Mouse (Mus musculus) brain, embryonic 14.5 days (tissue): ENCODE measurements around the gene Akt3. TPM values are rescaled to one million over a fixed set of nuclear protein-coding genes. Genes with fewer than 3 reads are reported as not detected.

Experiments
- DNase-seq: peaks from one replicate; pipeline ENCODE4 v3.0.0-alpha.2; 2011; ENCODE audit warnings: low read depth
- CTCF ChIP-seq: fragments of 200-500 bp; IDR thresholded peaks from 2 replicates; pipeline ENCODE4 v1.5.1; 2012; ENCODE audit warnings: inconsistent platforms, mild to moderate bottlenecking, moderate library complexity, borderline replicate concordance; ENCODE audit not compliant: insufficient read depth, insufficient read length; ENCODE audit errors: extremely low read depth
- POLR2A ChIP-seq: fragments of 200-500 bp; IDR thresholded peaks from 2 replicates; pipeline ENCODE4 v1.6.1; 2012; ENCODE audit warnings: mild to moderate bottlenecking, inconsistent platforms, borderline replicate concordance; ENCODE audit not compliant: poor library complexity, insufficient read depth, insufficient read length, severe bottlenecking; ENCODE audit errors: extremely low read depth
- polyA plus RNA-seq: library from polyadenylated mRNA; depleted of rRNA; stranded (reverse); fragments of >200 nt; gene quantifications from 2 replicates; pipeline ENCODE4 v1.2.3, GENCODE M21; 2012

Gene Akt3
- polyA plus RNA-seq, 1 experiment, result 55.5 TPM

GRCm38 (mm10) chr1:177019668-177020067 is 238.3 kb downstream of the Akt3 start:
- no peak for DNase-seq
- no peak for TF ChIP-seq CTCF
- TF ChIP-seq POLR2A, result no peak

- TF ChIP-seq POLR2A (no peak), CTCF (no peak)
- DNase-seq, result no peak
These were observed 239.3 kb downstream of the Akt3 start for GRCm38 (mm10) chr1:177018750-177019149.

- TF ChIP-seq POLR2A, result no peak
- TF ChIP-seq CTCF, result no peak
- DNase-seq, result no peak
These were observed 241.3 kb downstream of the Akt3 start for GRCm38 (mm10) chr1:177016729-177017128.

GRCm38 (mm10) chr1:177015917-177016316 is 242.1 kb downstream of the Akt3 start:
- peak; percentile 75 for DNase-seq
- TF ChIP-seq CTCF, result no peak
- TF ChIP-seq POLR2A, result no peak

GRCm38 (mm10) chr1:177014921-177015439 is 243.0 kb downstream of the Akt3 start:
- TF ChIP-seq POLR2A, result no peak
- no peak for TF ChIP-seq CTCF
- peak; percentile 67 for DNase-seq

GRCm38 (mm10) chr1:177014346-177014745 is 243.7 kb downstream of the Akt3 start:
- no peak for TF ChIP-seq CTCF
- DNase-seq, result peak; percentile 74

GRCm38 (mm10) chr1:177013776-177014175 is 244.2 kb downstream of the Akt3 start:
- TF ChIP-seq CTCF (no peak), POLR2A (no peak)
- no peak for DNase-seq

- DNase-seq, result no peak
- TF ChIP-seq POLR2A, result no peak
- TF ChIP-seq CTCF, result no peak
These were observed 244.7 kb downstream of the Akt3 start for GRCm38 (mm10) chr1:177013313-177013712.

GRCm38 (mm10) chr1:177012774-177013173 is 245.2 kb downstream of the Akt3 start:
- no peak for DNase-seq
- TF ChIP-seq CTCF (no peak), POLR2A (no peak)

- TF ChIP-seq CTCF, result no peak
- no peak for TF ChIP-seq POLR2A
- DNase-seq, result peak; percentile 50
These were observed 246.3 kb downstream of the Akt3 start for GRCm38 (mm10) chr1:177011688-177012087.

- DNase-seq, result peak; percentile 48
- TF ChIP-seq POLR2A (no peak), CTCF (no peak)
These were observed 247.2 kb downstream of the Akt3 start for GRCm38 (mm10) chr1:177010607-177011302.

GRCm38 (mm10) chr1:177010041-177010440 is 248.0 kb downstream of the Akt3 start:
- peak; percentile 62 for DNase-seq
- TF ChIP-seq CTCF (no peak), POLR2A (no peak)

GRCm38 (mm10) chr1:177008777-177009176 is 249.2 kb downstream of the Akt3 start:
- no peak for DNase-seq
- no peak for TF ChIP-seq CTCF
- no peak for TF ChIP-seq POLR2A

- DNase-seq, result no peak
- TF ChIP-seq CTCF, result no peak
- no peak for TF ChIP-seq POLR2A
These were observed 250.6 kb downstream of the Akt3 start for GRCm38 (mm10) chr1:177007405-177007804.
